Mouse (Mus musculus): ENCODE data around the gene Zbtb38.
A peak's percentile ranks its signal among the peaks of the same experiment; 100 is the strongest.

The Zbtb38 gene

GRCm38 (mm10) chr9:96713472-96714390 is 38.9 kb downstream of the Zbtb38 start:
- DNase-seq: no peak

GRCm38 (mm10) chr9:96712758-96713471 is 39.7 kb downstream of the Zbtb38 start:
- no peak for DNase-seq

GRCm38 (mm10) chr9:96712045-96712444 is 40.6 kb downstream of the Zbtb38 start:
- no peak for DNase-seq

- DNase-seq: peak in 1 of 2 experiments; percentile 36
These were observed 42.2 kb downstream of the Zbtb38 start for GRCm38 (mm10) chr9:96710241-96710946.

- DNase-seq: peak; percentile 68 to 75
These were observed 43.7 kb downstream of the Zbtb38 start for GRCm38 (mm10) chr9:96708905-96709304.

- DNase-seq: no peak
These were observed 44.7 kb downstream of the Zbtb38 start for GRCm38 (mm10) chr9:96707964-96708363.

- peak; percentile 64 for DNase-seq
These were observed 46.9 kb downstream of the Zbtb38 start for GRCm38 (mm10) chr9:96705576-96706285.

- DNase-seq: no peak
These were observed 47.7 kb downstream of the Zbtb38 start for GRCm38 (mm10) chr9:96704935-96705334.

- peak; percentile 69 to 72 for DNase-seq
These were observed 50.7 kb downstream of the Zbtb38 start for GRCm38 (mm10) chr9:96701891-96702290.

GRCm38 (mm10) chr9:96699276-96700035 is 53.2 kb downstream of the Zbtb38 start:
- no peak for DNase-seq

- no peak for DNase-seq
These were observed 55.7 kb downstream of the Zbtb38 start for GRCm38 (mm10) chr9:96696788-96697492.

GRCm38 (mm10) chr9:96696141-96696561 is 56.5 kb downstream of the Zbtb38 start:
- no peak for DNase-seq

- DNase-seq: no peak
These were observed 62.2 kb downstream of the Zbtb38 start for GRCm38 (mm10) chr9:96690461-96690863.

GRCm38 (mm10) chr9:96689076-96689475 is 63.6 kb downstream of the Zbtb38 start:
- no peak for DNase-seq

GRCm38 (mm10) chr9:96688194-96688875 is 64.3 kb downstream of the Zbtb38 start:
- no peak for DNase-seq

GRCm38 (mm10) chr9:96687591-96688186 is 64.9 kb downstream of the Zbtb38 start:
- DNase-seq: no peak

GRCm38 (mm10) chr9:96685600-96686084 is 67.0 kb downstream of the Zbtb38 start:
- no peak for DNase-seq

- no peak for DNase-seq
These were observed 67.6 kb downstream of the Zbtb38 start for GRCm38 (mm10) chr9:96684866-96685599.

- no peak for DNase-seq
These were observed 68.4 kb downstream of the Zbtb38 start for GRCm38 (mm10) chr9:96684165-96684792.
